Mouse (Mus musculus) lung, adult 2 months (tissue): Measurements from ENCODE around the gene Il20ra. TPM values are rescaled to one million over a fixed set of nuclear protein-coding genes. Genes with fewer than 3 reads are reported as not detected.
"Not testable (repeated sequence)": the region's sequence is repeated elsewhere in the genome, so short reads cannot be mapped to it uniquely, and the experiment has no call there.

Experiments
- DNase-seq: peaks from one replicate; pipeline ENCODE4 v3.0.0; 2022
- H3K4me1 ChIP-seq: fragments of 200-500 bp; 2 replicates; pipeline ENCODE4 v1.6.1; 2011; ENCODE audit warnings: low read length; ENCODE audit not compliant: control insufficient read depth, insufficient read depth
- H3K4me3 ChIP-seq: fragments of 200-500 bp; replicated peaks from 2 replicates; pipeline ENCODE3; 2011; ENCODE audit warnings: low read depth, mild to moderate bottlenecking, control low read depth, low read length; ENCODE audit errors: extremely low read depth
- CTCF ChIP-seq: fragments of 200-500 bp; IDR thresholded peaks from 2 replicates; pipeline ENCODE4 v1.5.1; 2011; ENCODE audit warnings: mild to moderate bottlenecking, low read length, control low read depth; ENCODE audit not compliant: insufficient read depth
- POLR2A ChIP-seq: fragments of 200-500 bp; IDR thresholded peaks from 2 replicates; pipeline ENCODE4 v1.6.1; 2011; ENCODE audit warnings: low read depth, mild to moderate bottlenecking, control low read depth, low read length, borderline replicate concordance; ENCODE audit errors: extremely low read depth
- WGBS: fragments of 180-500 bp; shearing (Covaris S2); methylation state at CpG from one replicate; pipeline ENCODE4 v1.1.7; 2018; 5-methylcytosine and 5-hydroxymethylcytosine counted together
- polyA plus RNA-seq: library from polyadenylated mRNA; depleted of rRNA; stranded (reverse); fragments of >200 nt; gene quantifications from 2 replicates; pipeline ENCODE4 v1.2.3, GENCODE M21; 2012

Gene Il20ra
- polyA plus RNA-seq, 1 experiment: 0.13 TPM

GRCm38 (mm10) chr10:19704445-19704844 is 7.9 kb upstream of the Il20ra start:
- WGBS: 60% methylated on average over 8 of the region's 8 CpGs
- no peak for TF ChIP-seq CTCF
- no peak for TF ChIP-seq POLR2A
- Histone ChIP-seq H3K4me3 (no peak overlapping the region), H3K4me1 (no peaks in the 10 kb centered on the region)
- no peak for DNase-seq

- 67% methylated on average over 12 of the region's 12 CpGs for WGBS
- no peak overlapping the region for H3K4me3 ChIP-seq
- no peak for DNase-seq
- H3K4me1 ChIP-seq: peaks cover 5% of the 10 kb centered on the region
- TF ChIP-seq POLR2A: no peak
- TF ChIP-seq CTCF: no peak
Observed at GRCm38 (mm10) chr10:19707768-19708167, 4.6 kb upstream of the Il20ra start.

GRCm38 (mm10) chr10:19708277-19709070 is 3.9 kb upstream of the Il20ra start:
- 57% methylated on average over 12 of the region's 12 CpGs for WGBS

GRCm38 (mm10) chr10:19711020-19711419 is 1.4 kb upstream of the Il20ra start:
- no peak for DNase-seq
- H3K4me3 ChIP-seq: no peak overlapping the region
- TF ChIP-seq POLR2A: no peak
- no peak for TF ChIP-seq CTCF
- 80% methylated on average over 3 of the region's 3 CpGs for WGBS
- peaks cover 6% of the 10 kb centered on the region for H3K4me1 ChIP-seq

More at GRCm38 (mm10) chr10:19708277-19709070, 3.9 kb upstream of the Il20ra start:
- Histone ChIP-seq H3K4me3 (no peak overlapping the region), H3K4me1 (peaks cover 6% of the 10 kb centered on the region)
- DNase-seq: no peak
- TF ChIP-seq CTCF: peak; percentile 48
- TF ChIP-seq POLR2A: no peak

- peaks cover 6% of the 10 kb centered on the region for H3K4me1 ChIP-seq
- H3K4me3 ChIP-seq: no peak overlapping the region
- 50% methylated on average over 7 of the region's 7 CpGs for WGBS
- TF ChIP-seq CTCF: no peak
- TF ChIP-seq POLR2A: no peak
- no peak for DNase-seq
Observed at GRCm38 (mm10) chr10:19711551-19712171, 709 bp upstream of the Il20ra start.

- Histone ChIP-seq H3K4me3 (no peak overlapping the region), H3K4me1 (no peaks in the 10 kb centered on the region)
- no peak for DNase-seq
- TF ChIP-seq CTCF: no peak
- TF ChIP-seq POLR2A: no peak
- WGBS: 70% methylated on average over 3 of the region's 3 CpGs
Observed at GRCm38 (mm10) chr10:19718627-19719026, 6.3 kb downstream of the Il20ra start.

GRCm38 (mm10) chr10:19722320-19722719 is 9.9 kb downstream of the Il20ra start:
- 60% methylated on average over 3 of the region's 3 CpGs for WGBS
- DNase-seq: no peak
- Histone ChIP-seq H3K4me3 (no peak overlapping the region), H3K4me1 (no peaks in the 10 kb centered on the region)
- TF ChIP-seq POLR2A: no peak
- TF ChIP-seq CTCF: no peak

GRCm38 (mm10) chr10:19724158-19724832 is 11.9 kb downstream of the Il20ra start:
- Histone ChIP-seq H3K4me1 (no peaks in the 10 kb centered on the region), H3K4me3 (no peak overlapping the region)
- WGBS: 87% methylated on average over 11 of the region's 11 CpGs
- no peak for TF ChIP-seq POLR2A
- no peak for DNase-seq

- not testable (repeated sequence) for H3K4me1 ChIP-seq, H3K4me3 ChIP-seq, DNase-seq
- WGBS: 47% methylated on average over 2 of the region's 2 CpGs
Observed at GRCm38 (mm10) chr10:19738442-19738841, 26.1 kb downstream of the Il20ra start.
